Mouse (Mus musculus) lung, postnatal 0 days (tissue): ENCODE data around the gene Lrrc74a. TPM values are rescaled to one million over a fixed set of nuclear protein-coding genes. Genes with fewer than 3 reads are reported as not detected.

Experiments used
- ATAC-seq: fragments of 200-750 bp; cut with Nextera tagmentation; 2 replicates; pipeline ENCODE4 v1.8.0; 2017; ENCODE audit warnings: moderate library complexity
- DNase-seq: peaks from one replicate; pipeline ENCODE4 v3.0.0-alpha.2; 2016; ENCODE audit warnings: low spot score
- H3K27ac ChIP-seq: fragments of 300-500 bp; sonication (generic); 2 replicates; pipeline ENCODE4 v1.5.1; 2014; ENCODE audit warnings: antibody characterized with exemption, mild to moderate bottlenecking, low read length, mixed read lengths
- H3K27me3 ChIP-seq: fragments of 300-500 bp; sonication (generic); replicated peaks from 2 replicates; pipeline ENCODE4 v1.6.1; 2014; ENCODE audit warnings: low read length, mixed read lengths; ENCODE audit not compliant: insufficient read depth
- H3K36me3 ChIP-seq: fragments of 300-500 bp; sonication (generic); 2 replicates; pipeline ENCODE4 v1.6.1; 2014; ENCODE audit warnings: low read length, mixed read lengths; ENCODE audit not compliant: insufficient read depth
- H3K4me1 ChIP-seq: fragments of 300-500 bp; sonication (generic); 2 replicates; pipeline ENCODE4 v1.6.1; 2014; ENCODE audit warnings: antibody characterized with exemption, low read depth, low read length, mixed read lengths; ENCODE audit not compliant: insufficient read depth
- H3K4me2 ChIP-seq: fragments of 300-500 bp; sonication (generic); replicated peaks from 2 replicates; pipeline ENCODE4 v1.6.1; 2014; ENCODE audit warnings: low read depth, mild to moderate bottlenecking, low read length, moderate library complexity, mixed read lengths
- H3K4me3 ChIP-seq: fragments of 300-500 bp; sonication (generic); 2 replicates; pipeline ENCODE4 v1.5.1; 2014; ENCODE audit warnings: low read depth, low read length
- H3K9ac ChIP-seq: fragments of 300-500 bp; sonication (generic); replicated peaks from 2 replicates; pipeline ENCODE4 v1.6.1; 2014; ENCODE audit warnings: low read depth, mild to moderate bottlenecking
- H3K9me3 ChIP-seq: fragments of 300-500 bp; sonication (generic); 2 replicates; pipeline ENCODE4 v1.6.1; 2016; ENCODE audit warnings: low read length, mixed read lengths
- CTCF ChIP-seq: IDR thresholded peaks from 2 replicates; pipeline ENCODE4 v1.5.1; 2016; ENCODE audit warnings: antibody characterized with exemption, mild to moderate bottlenecking
- EP300 ChIP-seq: IDR thresholded peaks from 2 replicates; pipeline ENCODE4 v1.6.1; 2016; ENCODE audit warnings: antibody characterized with exemption, mild to moderate bottlenecking, control low read depth
- WGBS: fragments of 180-500 bp; shearing (Covaris S2); extraction: QIAGEN DNeasy Blood & Tissue Kit; methylation state at CpG from one replicate; pipeline ENCODE4 v1.1.7; 2014; 5-methylcytosine and 5-hydroxymethylcytosine counted together
- polyA plus RNA-seq: library from polyadenylated mRNA; unstranded; fragments of >200 nt; fragmentation: Nextera tagmentation; extraction: Ambion mirVana; gene quantifications from 2 replicates; pipeline ENCODE4 v1.2.1, GENCODE M21; 2015

Lrrc74a gene
- polyA plus RNA-seq, 1 experiment from 2014 or later = not detected

DNA sequence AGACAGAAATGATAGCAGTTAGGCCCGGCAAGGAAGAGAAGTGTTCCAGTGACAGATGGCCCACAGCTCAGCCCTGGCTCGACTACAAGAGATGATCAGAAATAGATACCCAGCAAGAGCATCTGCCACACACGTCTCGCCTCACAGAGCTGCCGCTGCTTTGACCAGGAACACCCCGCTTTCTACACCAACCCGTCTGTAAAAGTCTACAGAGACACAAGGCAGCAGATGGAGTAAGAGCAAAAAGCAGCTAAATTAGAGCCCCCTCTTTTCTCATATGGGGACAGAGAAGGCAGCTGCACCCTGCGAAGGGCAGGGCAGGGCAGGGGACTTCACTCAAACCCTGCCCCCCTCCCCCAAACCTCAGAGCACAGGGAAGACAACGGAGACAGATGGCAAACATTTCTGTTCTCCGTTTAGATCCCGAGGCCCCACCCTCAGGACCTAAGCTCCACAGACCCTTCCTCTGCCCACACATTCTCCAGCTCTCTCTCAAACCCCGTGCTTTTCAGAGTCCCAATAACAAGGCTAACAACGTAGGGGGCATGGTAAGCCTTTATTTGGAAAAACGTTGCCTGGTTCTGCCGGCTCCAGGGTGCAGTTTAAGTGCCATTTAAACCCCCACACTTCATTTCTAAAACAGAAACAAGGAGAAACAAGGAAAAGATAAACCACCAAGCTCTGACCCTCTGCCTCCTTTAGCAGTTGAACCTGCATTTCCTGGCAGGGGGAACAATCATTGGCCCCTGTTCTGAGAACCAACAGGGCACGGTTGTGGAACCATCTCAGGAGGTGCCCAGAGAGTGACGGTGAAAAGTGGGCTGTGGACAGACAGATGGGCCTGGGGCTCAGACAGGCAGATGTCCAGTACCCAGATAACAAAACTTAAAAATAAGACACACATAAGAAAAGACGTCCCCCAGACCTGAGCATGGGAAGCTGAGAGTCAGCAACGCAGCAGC is 33.9 kb upstream of the Lrrc74a start:
- Histone ChIP-seq H3K9ac (no peak overlapping the region), H3K27ac (no peak overlapping the region), H3K27me3 (no peaks in the 10 kb centered on the region), H3K4me2 (no peak overlapping the region), H3K36me3 (no peaks in the 10 kb centered on the region), H3K9me3 (no peaks in the 10 kb centered on the region), H3K4me1 (no peaks in the 10 kb centered on the region), H3K4me3 (no peak overlapping the region)
- TF ChIP-seq CTCF = no peak
- no peak for TF ChIP-seq EP300
- WGBS = 37% methylated on average over 19 of the region's 19 CpGs
- ATAC-seq (no peak), DNase-seq (no peak)

DNA sequence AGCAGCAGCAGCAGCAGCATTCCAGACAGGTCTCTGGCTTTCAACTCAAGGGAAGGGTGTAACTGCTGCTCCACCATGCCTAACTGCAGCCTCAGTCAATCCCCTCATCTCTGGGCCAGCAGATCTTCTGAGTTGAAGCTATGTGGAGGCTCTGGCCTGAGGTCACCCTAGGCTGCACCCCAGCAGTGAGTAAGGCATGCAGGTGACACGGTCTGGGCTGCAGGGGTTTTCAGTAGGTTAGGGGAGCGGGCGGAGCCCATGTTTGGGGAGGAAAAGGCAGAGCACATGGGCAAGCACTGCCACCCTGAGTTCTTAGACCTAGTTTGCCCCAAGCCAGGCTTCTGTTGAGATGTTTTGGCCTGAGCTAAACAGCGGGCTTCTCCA is 33.2 kb upstream of the Lrrc74a start:
- DNase-seq (no peak), ATAC-seq (no peak)
- H3K36me3 ChIP-seq = no peaks in the 10 kb centered on the region
- no peaks in the 10 kb centered on the region for H3K27me3 ChIP-seq
- no peaks in the 10 kb centered on the region for H3K9me3 ChIP-seq
- no peak overlapping the region for H3K9ac ChIP-seq
- no peak overlapping the region for H3K4me3 ChIP-seq
- no peak overlapping the region for H3K4me2 ChIP-seq
- H3K4me1 ChIP-seq = no peaks in the 10 kb centered on the region
- WGBS = 75% methylated on average over 4 of the region's 4 CpGs
- TF ChIP-seq EP300 (no peak), CTCF (no peak)
- no peak overlapping the region for H3K27ac ChIP-seq

DNA sequence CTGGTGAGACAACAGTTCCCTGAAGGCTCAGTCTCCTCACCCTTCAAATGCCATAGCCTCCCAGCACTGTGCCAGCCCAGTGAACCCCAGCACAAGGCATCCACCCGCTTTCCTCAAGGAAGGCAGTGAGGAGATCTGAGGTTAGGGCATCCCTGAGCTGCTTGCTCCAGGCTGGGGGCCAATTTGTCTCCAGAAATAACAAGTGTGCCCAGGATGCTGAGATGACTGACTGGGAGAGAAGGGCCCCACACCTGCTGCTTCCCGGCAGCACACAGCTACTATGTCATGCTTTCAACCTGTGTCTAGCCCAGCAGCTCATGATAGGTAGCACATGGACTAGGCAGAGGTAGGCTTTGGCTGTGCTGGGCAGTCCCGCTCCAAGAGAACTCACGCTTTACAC is 32.7 kb upstream of the Lrrc74a start:
- Histone ChIP-seq H3K9ac (no peak overlapping the region), H3K27ac (no peak overlapping the region), H3K36me3 (no peaks in the 10 kb centered on the region), H3K27me3 (no peaks in the 10 kb centered on the region), H3K9me3 (no peaks in the 10 kb centered on the region), H3K4me1 (no peaks in the 10 kb centered on the region), H3K4me2 (no peak overlapping the region), H3K4me3 (no peak overlapping the region)
- TF ChIP-seq CTCF = no peak
- TF ChIP-seq EP300 = no peak
- ATAC-seq (no peak), DNase-seq (no peak)
- 91% methylated on average over 4 of the region's 4 CpGs for WGBS

DNA sequence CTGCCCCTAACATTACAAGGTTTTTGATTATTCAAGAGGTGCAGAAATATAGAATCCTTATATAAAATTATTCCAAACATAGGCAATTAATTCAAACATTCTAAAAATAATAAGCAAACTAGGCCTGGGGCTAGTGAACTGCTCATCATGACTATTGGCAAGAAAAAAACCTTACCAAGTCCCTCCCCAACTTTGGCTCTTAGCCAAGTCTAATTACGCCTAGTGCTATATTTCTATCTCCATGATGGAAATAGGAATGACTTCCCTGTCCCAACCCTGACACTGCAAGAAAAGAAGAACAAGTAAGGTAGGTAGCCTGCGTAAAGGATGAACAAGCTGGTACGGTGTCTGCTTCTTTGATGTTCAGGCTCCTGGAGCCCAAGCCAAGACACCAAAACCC is 31.5 kb upstream of the Lrrc74a start:
- H3K9me3 ChIP-seq = no peaks in the 10 kb centered on the region
- 89% methylated on average over 3 of the region's 3 CpGs for WGBS
- no peaks in the 10 kb centered on the region for H3K4me1 ChIP-seq
- H3K36me3 ChIP-seq = no peaks in the 10 kb centered on the region
- H3K9ac ChIP-seq = no peak overlapping the region
- no peak for TF ChIP-seq CTCF
- no peak for TF ChIP-seq EP300
- ATAC-seq (no peak), DNase-seq (no peak)
- H3K27me3 ChIP-seq = no peaks in the 10 kb centered on the region
- H3K4me2 ChIP-seq = no peak overlapping the region
- H3K4me3 ChIP-seq = no peak overlapping the region
- H3K27ac ChIP-seq = no peak overlapping the region

DNA sequence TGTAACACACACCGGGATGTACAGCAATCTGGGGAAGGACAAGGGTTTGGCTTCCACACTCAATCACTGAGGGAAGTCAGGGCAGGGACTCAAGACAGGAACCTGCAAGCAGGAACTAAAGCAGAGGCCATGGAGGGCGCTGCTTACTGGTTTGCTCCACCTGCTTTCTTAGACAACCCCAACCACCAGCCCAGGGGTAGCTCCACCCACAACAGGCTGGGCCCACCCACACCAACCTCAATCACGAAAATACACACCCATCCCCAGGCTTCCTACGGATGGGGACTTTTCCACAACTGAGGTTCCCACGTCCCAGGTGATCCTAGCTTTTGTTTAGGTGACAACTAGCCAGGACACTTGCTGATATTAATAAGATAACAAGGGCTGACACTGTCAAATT is 28.3 kb upstream of the Lrrc74a start:
- DNase-seq (no peak), ATAC-seq (no peak)
- Histone ChIP-seq H3K4me1 (no peaks in the 10 kb centered on the region), H3K4me2 (no peak overlapping the region), H3K9ac (no peak overlapping the region), H3K9me3 (no peaks in the 10 kb centered on the region), H3K27ac (no peak overlapping the region), H3K27me3 (no peaks in the 10 kb centered on the region), H3K4me3 (no peak overlapping the region), H3K36me3 (no peaks in the 10 kb centered on the region)
- 78% methylated on average over 5 of the region's 5 CpGs for WGBS
- TF ChIP-seq CTCF = no peak
- no peak for TF ChIP-seq EP300

DNA sequence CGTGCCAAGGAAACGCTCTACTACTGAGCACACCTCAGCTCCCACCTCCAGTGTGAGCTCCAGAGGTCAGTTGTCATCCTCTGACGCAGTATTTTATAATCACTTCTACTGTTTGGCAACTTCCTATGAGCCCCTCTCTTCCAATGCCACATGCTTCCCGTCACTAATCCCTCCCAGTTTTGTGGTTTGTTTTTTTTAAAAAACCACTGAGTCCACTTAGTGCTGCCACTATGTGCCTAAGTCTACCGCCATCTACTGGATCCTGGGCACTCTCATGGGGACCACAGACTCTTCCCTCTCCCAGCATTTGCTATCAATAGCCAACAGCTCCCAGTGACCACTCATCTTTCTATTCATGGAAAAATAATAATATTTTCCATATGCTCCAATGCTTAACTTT is 20.1 kb upstream of the Lrrc74a start:
- no peaks in the 10 kb centered on the region for H3K9me3 ChIP-seq
- peak; percentile 49 for TF ChIP-seq CTCF
- TF ChIP-seq EP300 = no peak
- H3K4me3 ChIP-seq = no peak overlapping the region
- H3K27ac ChIP-seq = no peak overlapping the region
- 45% methylated on average over 5 of the region's 5 CpGs for WGBS
- H3K4me2 ChIP-seq = no peak overlapping the region
- no peak overlapping the region for H3K9ac ChIP-seq
- ATAC-seq (no peak), DNase-seq (peak; percentile 28)
- H3K4me1 ChIP-seq = no peaks in the 10 kb centered on the region
- H3K27me3 ChIP-seq = no peaks in the 10 kb centered on the region
- H3K36me3 ChIP-seq = 0 out of 2 replicates have a peak, but pooled peaks cover 2% of the 10 kb centered on the region
